Mouse (Mus musculus): ENCODE measurements at regions not wholly inside any gene's neighbourhood (a gene's known extent, or its start where the extent isn't known, plus 50 kb on each side); places are given as distances from the start of the nearest gene placed in this dataset.
A peak's percentile ranks its signal among the peaks of the same experiment; 100 is the strongest.

DNA sequence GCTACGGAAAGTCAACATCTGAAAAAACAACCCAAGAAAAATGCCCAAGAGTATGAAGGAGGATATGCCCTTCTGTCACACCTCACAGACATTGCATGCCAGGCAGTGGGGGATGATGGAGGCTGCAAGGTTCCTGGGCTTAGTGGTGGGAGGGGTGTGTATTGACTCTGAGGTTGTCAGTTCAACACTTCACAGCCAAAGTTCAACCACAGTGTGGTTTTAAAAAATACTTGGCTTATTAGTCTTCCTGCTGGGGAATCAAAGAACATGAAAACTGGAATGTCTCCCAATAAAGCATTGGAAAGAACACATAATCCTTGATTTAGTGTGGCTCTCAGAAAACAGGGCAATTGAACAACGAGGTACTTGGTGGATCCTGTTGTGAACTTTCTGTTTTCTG is 267.0 kb upstream of the Elac2 start:
- Histone ChIP-seq H3K4me3 (ENCODE audit: low read depth, low read length) (no peak overlapping the region), H3K36me3 (ENCODE audit: insufficient read depth) (no peaks in the 10 kb centered on the region), H3K27me3 (ENCODE audit: insufficient read depth, low read length) (no peaks in the 10 kb centered on the region), H3K9ac (no peak overlapping the region), H3K27ac (ENCODE audit: low read depth, low read length) (no peak overlapping the region), H3K4me2 (ENCODE audit: low read depth) (no peak overlapping the region), H3K4me1 (ENCODE audit: insufficient read depth) (no peaks in the 10 kb centered on the region), H3K9me3 (ENCODE audit: low read length) (no peaks in the 10 kb centered on the region)
- DNase-seq (no peak), ATAC-seq (no peak)
- no peak for TF ChIP-seq CTCF (IDR thresholded peaks at IDR 0.05; ENCODE audit: low read depth)
- WGBS = 77% methylated on average over 2 of the region's 2 CpGs

- H3K4me3 ChIP-seq (ENCODE audit: low read depth, low read length) = no peak overlapping the region
- no peak overlapping the region for H3K9ac ChIP-seq
- no peaks in the 10 kb centered on the region for H3K9me3 ChIP-seq (ENCODE audit: low read length)
- H3K4me2 ChIP-seq (ENCODE audit: low read depth) = no peak overlapping the region
- peak; percentile 61 for DNase-seq
- no peaks in the 10 kb centered on the region for H3K36me3 ChIP-seq (ENCODE audit: insufficient read depth)
- H3K27ac ChIP-seq (ENCODE audit: low read depth, low read length) = no peak overlapping the region
- no peak for TF ChIP-seq CTCF (IDR thresholded peaks at IDR 0.05; ENCODE audit: low read depth)
- H3K27me3 ChIP-seq (ENCODE audit: insufficient read depth, low read length) = peaks cover 8% of the 10 kb centered on the region
- 19% methylated on average over 1 of the region's 1 CpGs for WGBS
- H3K4me1 ChIP-seq (ENCODE audit: insufficient read depth) = no peaks in the 10 kb centered on the region
- ATAC-seq = peak; percentile 51; the same call in 1 of the 2 replicates
These were observed 263.7 kb upstream of the Elac2 start for GRCm38 (mm10) chr11:64715182-64715581.

- no peak overlapping the region for H3K9ac ChIP-seq
- no peaks in the 10 kb centered on the region for H3K4me1 ChIP-seq (ENCODE audit: insufficient read depth)
- H3K4me2 ChIP-seq (ENCODE audit: low read depth) = no peak overlapping the region
- no peaks in the 10 kb centered on the region for H3K36me3 ChIP-seq (ENCODE audit: insufficient read depth)
- ATAC-seq = 0 out of 2 replicates have a peak, but pooled peaks have one; percentile 38
- H3K27ac ChIP-seq (ENCODE audit: low read depth, low read length) = no peak overlapping the region
- peaks cover 11% of the 10 kb centered on the region for H3K27me3 ChIP-seq (ENCODE audit: insufficient read depth, low read length)
- peak; percentile 86 for DNase-seq
- H3K4me3 ChIP-seq (ENCODE audit: low read depth, low read length) = no peak overlapping the region
- H3K9me3 ChIP-seq (ENCODE audit: low read length) = no peaks in the 10 kb centered on the region
- WGBS = 26% methylated on average over 5 of the region's 5 CpGs
- peak; percentile 90 for TF ChIP-seq CTCF (IDR thresholded peaks at IDR 0.05; ENCODE audit: low read depth)
These were observed 260.3 kb upstream of the Elac2 start for GRCm38 (mm10) chr11:64718316-64719085.

GRCm38 (mm10) chr11:64726249-64726648 is 252.6 kb upstream of the Elac2 start:
- WGBS = 92% methylated on average over 5 of the region's 5 CpGs
- H3K9me3 ChIP-seq (ENCODE audit: low read length) = no peaks in the 10 kb centered on the region
- H3K27ac ChIP-seq (ENCODE audit: low read depth, low read length) = no peak overlapping the region
- H3K4me2 ChIP-seq (ENCODE audit: low read depth) = no peak overlapping the region
- DNase-seq (no peak), ATAC-seq (no peak)
- no peaks in the 10 kb centered on the region; the same call in 1 of the 2 replicates for H3K27me3 ChIP-seq (ENCODE audit: insufficient read depth, low read length)
- H3K36me3 ChIP-seq (ENCODE audit: insufficient read depth) = no peaks in the 10 kb centered on the region
- H3K4me1 ChIP-seq (ENCODE audit: insufficient read depth) = no peaks in the 10 kb centered on the region
- no peak overlapping the region for H3K4me3 ChIP-seq (ENCODE audit: low read depth, low read length)
- no peak for TF ChIP-seq CTCF (IDR thresholded peaks at IDR 0.05; ENCODE audit: low read depth)
- H3K9ac ChIP-seq = no peak overlapping the region

GRCm38 (mm10) chr11:64727841-64728421 is 250.9 kb upstream of the Elac2 start:
- Histone ChIP-seq H3K27ac (ENCODE audit: low read depth, low read length) (no peak overlapping the region), H3K9me3 (ENCODE audit: low read length) (no peaks in the 10 kb centered on the region), H3K36me3 (ENCODE audit: insufficient read depth) (no peaks in the 10 kb centered on the region), H3K27me3 (ENCODE audit: insufficient read depth, low read length) (no peaks in the 10 kb centered on the region), H3K4me2 (ENCODE audit: low read depth) (no peak overlapping the region), H3K4me1 (ENCODE audit: insufficient read depth) (no peaks in the 10 kb centered on the region), H3K4me3 (ENCODE audit: low read depth, low read length) (no peak overlapping the region), H3K9ac (no peak overlapping the region)
- DNase-seq (no peak), ATAC-seq (no peak)
- 85% methylated on average over 5 of the region's 5 CpGs for WGBS
- no peak for TF ChIP-seq CTCF (IDR thresholded peaks at IDR 0.05; ENCODE audit: low read depth)

DNA sequence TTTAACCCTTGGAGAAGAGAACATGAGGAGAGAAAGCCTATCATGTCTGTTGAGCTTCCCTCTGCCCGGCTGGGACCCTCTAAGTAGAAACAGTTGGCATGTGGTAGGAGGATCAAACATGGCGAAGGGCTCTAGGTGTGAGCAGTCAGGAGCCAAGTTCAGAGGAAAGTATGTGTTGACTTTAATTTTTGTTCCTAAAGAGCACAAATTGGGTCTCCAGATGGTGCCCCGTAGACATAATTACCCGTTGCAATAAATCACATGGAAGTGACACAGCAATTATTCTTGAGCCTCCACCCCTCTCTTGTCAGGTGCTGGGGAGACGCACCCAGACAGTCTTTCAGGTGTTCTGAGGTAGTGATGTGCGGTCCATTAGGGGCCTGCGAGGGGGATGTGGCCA is 239.9 kb upstream of the Elac2 start:
- DNase-seq (no peak), ATAC-seq (no peak)
- no peaks in the 10 kb centered on the region for H3K4me1 ChIP-seq (ENCODE audit: insufficient read depth)
- no peak overlapping the region for H3K27ac ChIP-seq (ENCODE audit: low read depth, low read length)
- no peak overlapping the region for H3K9ac ChIP-seq
- H3K27me3 ChIP-seq (ENCODE audit: insufficient read depth, low read length) = no peaks in the 10 kb centered on the region
- TF ChIP-seq CTCF (IDR thresholded peaks at IDR 0.05; ENCODE audit: low read depth) = no peak
- H3K36me3 ChIP-seq (ENCODE audit: insufficient read depth) = no peaks in the 10 kb centered on the region
- WGBS = 85% methylated on average over 7 of the region's 7 CpGs
- H3K4me2 ChIP-seq (ENCODE audit: low read depth) = no peak overlapping the region
- no peaks in the 10 kb centered on the region for H3K9me3 ChIP-seq (ENCODE audit: low read length)
- H3K4me3 ChIP-seq (ENCODE audit: low read depth, low read length) = no peak overlapping the region

GRCm38 (mm10) chr11:64743753-64744152 is 235.1 kb upstream of the Elac2 start:
- H3K9me3 ChIP-seq (ENCODE audit: low read length) = no peaks in the 10 kb centered on the region
- no peak overlapping the region for H3K4me2 ChIP-seq (ENCODE audit: low read depth)
- no peaks in the 10 kb centered on the region for H3K4me1 ChIP-seq (ENCODE audit: insufficient read depth)
- TF ChIP-seq CTCF (IDR thresholded peaks at IDR 0.05; ENCODE audit: low read depth) = no peak
- no peak for ATAC-seq
- H3K36me3 ChIP-seq (ENCODE audit: insufficient read depth) = no peaks in the 10 kb centered on the region
- 60% methylated on average over 4 of the region's 4 CpGs for WGBS
- no peak overlapping the region for H3K4me3 ChIP-seq (ENCODE audit: low read depth, low read length)
- no peaks in the 10 kb centered on the region for H3K27me3 ChIP-seq (ENCODE audit: insufficient read depth, low read length)
- no peak overlapping the region for H3K27ac ChIP-seq (ENCODE audit: low read depth, low read length)
- DNase-seq = no peak
- no peak overlapping the region for H3K9ac ChIP-seq
